Mouse (Mus musculus) limb, embryonic 15.5 days (tissue): ENCODE results near the gene Atp7b. TPM values are rescaled to one million over a fixed set of nuclear protein-coding genes. Genes with fewer than 3 reads are reported as not detected.

Experiments
- ATAC-seq: fragments of 200-750 bp; cut with Nextera tagmentation; 2 replicates; pipeline ENCODE4 v1.8.0; 2017; ENCODE audit warnings: low read depth, moderate TSS enrichment; ENCODE audit not compliant: insufficient number of reproducible peaks, low FRiP score, low TSS enrichment
- H3K27ac ChIP-seq: fragments of 300-500 bp; sonication (generic); 2 replicates; pipeline ENCODE4 v1.5.1; 2015; ENCODE audit warnings: moderate library complexity, mild to moderate bottlenecking, inconsistent platforms
- H3K27me3 ChIP-seq: fragments of 300-500 bp; sonication (generic); 2 replicates; pipeline ENCODE4 v1.6.1; 2015; ENCODE audit warnings: inconsistent platforms
- H3K36me3 ChIP-seq: fragments of 300-500 bp; sonication (generic); 2 replicates; pipeline ENCODE4 v1.6.1; 2015; ENCODE audit warnings: inconsistent platforms
- H3K4me1 ChIP-seq: fragments of 300-500 bp; sonication (generic); 2 replicates; pipeline ENCODE4 v1.6.1; 2015; ENCODE audit warnings: inconsistent platforms
- H3K4me2 ChIP-seq: fragments of 300-500 bp; sonication (generic); 2 replicates; pipeline ENCODE4 v1.6.1; 2015; ENCODE audit warnings: mild to moderate bottlenecking, inconsistent platforms
- H3K4me3 ChIP-seq: fragments of 300-500 bp; sonication (generic); 2 replicates; pipeline ENCODE4 v1.5.1; 2015; ENCODE audit warnings: mild to moderate bottlenecking, inconsistent platforms
- H3K9ac ChIP-seq: fragments of 300-500 bp; sonication (generic); 2 replicates; pipeline ENCODE4 v1.6.1; 2015; ENCODE audit warnings: inconsistent platforms
- H3K9me3 ChIP-seq: fragments of 300-500 bp; sonication (generic); 2 replicates; pipeline ENCODE4 v1.6.1; 2016; ENCODE audit warnings: inconsistent platforms
- WGBS: fragments of 180-500 bp; shearing (Covaris S2); methylation state at CpG from one replicate; pipeline ENCODE4 v1.1.7; 2015; 5-methylcytosine and 5-hydroxymethylcytosine counted together
- polyA plus RNA-seq: library from polyadenylated mRNA; unstranded; fragments of >200 nt; fragmentation: Nextera tagmentation; extraction: Ambion mirVana; gene quantifications from 2 replicates; pipeline ENCODE4 v1.2.1, GENCODE M21; 2015

The Atp7b gene
- polyA plus RNA-seq, 1 experiment from 2014 or later: 0.29 TPM

- H3K4me1 ChIP-seq: no peaks in the 10 kb centered on the region
- H3K36me3 ChIP-seq: no peaks in the 10 kb centered on the region
- 83% methylated on average over 5 of the region's 5 CpGs for WGBS
- no peaks in the 10 kb centered on the region for H3K9me3 ChIP-seq
- H3K4me3 ChIP-seq: no peak overlapping the region
- H3K27ac ChIP-seq: no peak overlapping the region
- H3K4me2 ChIP-seq: no peak overlapping the region
- no peak overlapping the region for H3K9ac ChIP-seq
- no peak for ATAC-seq
- no peaks in the 10 kb centered on the region for H3K27me3 ChIP-seq
Measured at GRCm38 (mm10) chr8:22019498-22019897, 40.6 kb downstream of the Atp7b start.

GRCm38 (mm10) chr8:22017731-22018130 is 42.4 kb downstream of the Atp7b start:
- H3K4me2 ChIP-seq: no peak overlapping the region
- no peak overlapping the region for H3K27ac ChIP-seq
- ATAC-seq: no peak
- H3K4me3 ChIP-seq: no peak overlapping the region
- no peak overlapping the region for H3K9ac ChIP-seq
- no peaks in the 10 kb centered on the region for H3K27me3 ChIP-seq
- 39% methylated on average over 7 of the region's 7 CpGs for WGBS
- H3K36me3 ChIP-seq: no peaks in the 10 kb centered on the region
- no peaks in the 10 kb centered on the region for H3K9me3 ChIP-seq
- no peaks in the 10 kb centered on the region for H3K4me1 ChIP-seq

- H3K4me1 ChIP-seq: no peaks in the 10 kb centered on the region
- no peaks in the 10 kb centered on the region for H3K9me3 ChIP-seq
- no peaks in the 10 kb centered on the region for H3K36me3 ChIP-seq
- H3K9ac ChIP-seq: no peak overlapping the region
- H3K27me3 ChIP-seq: no peaks in the 10 kb centered on the region
- WGBS: 65% methylated on average over 24 of the region's 24 CpGs
- no peak overlapping the region for H3K4me2 ChIP-seq
- no peak overlapping the region for H3K4me3 ChIP-seq
- no peak for ATAC-seq
- H3K27ac ChIP-seq: no peak overlapping the region
Measured at GRCm38 (mm10) chr8:22013034-22013707, 46.9 kb downstream of the Atp7b start.

DNA sequence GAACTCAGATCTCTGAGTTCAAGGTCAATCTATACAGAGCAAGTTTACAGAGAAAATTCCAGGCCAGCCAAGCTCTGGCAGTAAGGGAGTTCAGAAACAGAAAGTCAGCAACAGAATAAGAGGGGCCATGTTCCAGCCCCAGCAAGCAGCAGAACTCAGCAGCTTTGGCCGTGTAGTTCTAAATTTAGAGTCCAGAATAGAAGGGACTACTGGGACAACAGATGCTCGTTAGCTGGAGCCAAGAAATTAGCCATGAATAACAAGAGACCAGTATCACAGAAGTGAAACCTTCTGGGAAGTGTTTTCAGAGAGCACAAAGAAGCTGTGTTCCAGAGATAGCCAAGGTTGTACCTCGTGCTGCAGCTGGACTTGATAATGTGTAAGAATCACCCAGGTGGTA is 50.7 kb downstream of the Atp7b start:
- no peaks in the 10 kb centered on the region for H3K4me1 ChIP-seq
- WGBS: 49% methylated on average over 3 of the region's 3 CpGs

DNA sequence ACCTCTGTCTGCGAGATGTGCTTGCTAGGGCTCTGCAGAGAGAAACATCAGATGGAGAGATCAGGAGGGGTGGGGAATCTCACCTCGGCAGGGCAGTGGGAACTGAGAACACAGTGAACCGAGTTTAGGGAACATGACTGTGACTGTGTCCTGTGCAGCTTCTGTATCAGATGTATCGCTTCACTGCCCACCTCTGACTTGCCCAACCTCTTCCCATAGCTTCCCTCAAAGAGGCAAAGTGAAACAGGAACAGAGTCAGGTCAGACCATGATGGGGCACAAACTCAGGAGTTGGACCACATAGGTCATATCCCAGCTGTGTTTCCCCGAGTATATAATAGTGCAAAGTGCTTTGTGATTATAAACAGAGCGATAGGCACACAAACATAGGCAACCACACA is 53.7 kb downstream of the Atp7b start:
- no peak overlapping the region for H3K4me2 ChIP-seq
- no peak for ATAC-seq
- H3K27me3 ChIP-seq: no peaks in the 10 kb centered on the region
- H3K4me3 ChIP-seq: no peak overlapping the region
- no peak overlapping the region for H3K9ac ChIP-seq
- H3K27ac ChIP-seq: no peak overlapping the region
- WGBS: 82% methylated on average over 6 of the region's 6 CpGs
- H3K36me3 ChIP-seq: no peaks in the 10 kb centered on the region
- no peaks in the 10 kb centered on the region for H3K9me3 ChIP-seq
- no peaks in the 10 kb centered on the region for H3K4me1 ChIP-seq

More for the DNA sequence above, 50.7 kb downstream of the Atp7b start:
- Histone ChIP-seq H3K27ac (no peak overlapping the region), H3K27me3 (no peaks in the 10 kb centered on the region), H3K9ac (no peak overlapping the region), H3K4me3 (no peak overlapping the region), H3K4me2 (no peak overlapping the region), H3K36me3 (no peaks in the 10 kb centered on the region), H3K9me3 (no peaks in the 10 kb centered on the region)
- no peak for ATAC-seq

GRCm38 (mm10) chr8:22004750-22005522 is 55.2 kb downstream of the Atp7b start:
- Histone ChIP-seq H3K9ac (no peak overlapping the region), H3K9me3 (no peaks in the 10 kb centered on the region), H3K27ac (no peak overlapping the region), H3K36me3 (no peaks in the 10 kb centered on the region), H3K4me3 (no peak overlapping the region), H3K4me1 (no peaks in the 10 kb centered on the region), H3K27me3 (no peaks in the 10 kb centered on the region), H3K4me2 (no peak overlapping the region)
- 79% methylated on average over 14 of the region's 14 CpGs for WGBS
- 0 out of 2 replicates have a peak, but pooled peaks have one; percentile 36 for ATAC-seq

- no peaks in the 10 kb centered on the region for H3K36me3 ChIP-seq
- no peaks in the 10 kb centered on the region for H3K9me3 ChIP-seq
- H3K4me3 ChIP-seq: no peak overlapping the region
- no peaks in the 10 kb centered on the region for H3K27me3 ChIP-seq
- no peak overlapping the region for H3K4me2 ChIP-seq
- ATAC-seq: no peak
- no peak overlapping the region for H3K27ac ChIP-seq
- WGBS: 37% methylated on average over 3 of the region's 3 CpGs
- no peaks in the 10 kb centered on the region for H3K4me1 ChIP-seq
- H3K9ac ChIP-seq: no peak overlapping the region
Measured at GRCm38 (mm10) chr8:21995181-21995580, 64.9 kb downstream of the Atp7b start.

DNA sequence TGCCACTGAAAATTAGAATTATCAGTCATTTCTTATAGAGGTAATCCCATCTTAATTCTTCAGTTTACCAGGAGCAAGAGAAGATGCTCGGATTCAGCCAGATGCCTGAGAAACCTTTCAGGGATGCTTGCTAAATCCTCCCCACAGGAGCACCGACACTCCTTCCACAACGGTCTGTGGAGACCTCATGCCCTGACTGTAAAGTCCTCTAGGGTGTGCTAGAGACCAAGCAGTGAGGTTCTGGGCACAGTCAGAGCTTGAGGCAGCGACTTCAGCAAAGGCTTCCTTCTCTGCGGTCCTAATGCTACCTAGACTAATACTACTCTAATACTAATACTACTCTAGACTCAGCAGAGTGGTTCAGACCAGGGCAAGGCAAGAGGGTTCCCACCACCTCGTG is 67.9 kb downstream of the Atp7b start:
- 24% methylated on average over 6 of the region's 6 CpGs for WGBS
- no peak overlapping the region for H3K4me3 ChIP-seq
- no peak overlapping the region for H3K9ac ChIP-seq
- H3K4me1 ChIP-seq: no peaks in the 10 kb centered on the region
- no peaks in the 10 kb centered on the region for H3K9me3 ChIP-seq
- no peak overlapping the region for H3K4me2 ChIP-seq
- H3K36me3 ChIP-seq: no peaks in the 10 kb centered on the region
- no peaks in the 10 kb centered on the region for H3K27me3 ChIP-seq
- H3K27ac ChIP-seq: no peak overlapping the region
- ATAC-seq: no peak

GRCm38 (mm10) chr8:21981664-21982337 is 78.3 kb downstream of the Atp7b start:
- Histone ChIP-seq H3K27ac (no peak overlapping the region), H3K4me2 (no peak overlapping the region), H3K36me3 (no peaks in the 10 kb centered on the region), H3K27me3 (no peaks in the 10 kb centered on the region), H3K4me1 (no peaks in the 10 kb centered on the region), H3K9me3 (no peaks in the 10 kb centered on the region), H3K9ac (no peak overlapping the region), H3K4me3 (no peak overlapping the region)
- ATAC-seq: no peak
- WGBS: 62% methylated on average over 8 of the region's 8 CpGs

DNA sequence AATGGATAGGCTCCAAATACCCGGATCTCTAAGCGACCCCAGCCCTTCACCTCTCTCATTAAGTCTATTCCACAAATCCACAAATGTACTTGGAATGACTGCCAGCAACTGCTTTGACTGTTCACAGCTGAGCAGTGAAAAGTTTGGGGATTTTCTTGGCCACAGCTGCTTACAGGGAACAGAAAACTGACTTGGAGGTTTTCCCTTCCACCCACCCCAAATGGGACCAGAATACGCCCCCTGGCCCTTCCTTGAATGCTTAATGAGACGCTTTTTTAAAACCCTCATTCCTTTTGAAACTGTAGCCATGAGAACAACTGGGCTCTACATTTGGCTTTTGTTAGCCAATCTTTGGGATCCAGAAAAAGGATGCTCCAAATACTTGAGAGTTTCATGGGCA is 81.9 kb downstream of the Atp7b start:
- Histone ChIP-seq H3K9me3 (no peaks in the 10 kb centered on the region), H3K4me1 (no peaks in the 10 kb centered on the region), H3K9ac (no peak overlapping the region), H3K4me3 (no peak overlapping the region), H3K36me3 (no peaks in the 10 kb centered on the region), H3K27ac (no peak overlapping the region), H3K27me3 (no peaks in the 10 kb centered on the region), H3K4me2 (no peak overlapping the region)
- WGBS: 51% methylated on average over 4 of the region's 4 CpGs
- ATAC-seq: no peak

DNA sequence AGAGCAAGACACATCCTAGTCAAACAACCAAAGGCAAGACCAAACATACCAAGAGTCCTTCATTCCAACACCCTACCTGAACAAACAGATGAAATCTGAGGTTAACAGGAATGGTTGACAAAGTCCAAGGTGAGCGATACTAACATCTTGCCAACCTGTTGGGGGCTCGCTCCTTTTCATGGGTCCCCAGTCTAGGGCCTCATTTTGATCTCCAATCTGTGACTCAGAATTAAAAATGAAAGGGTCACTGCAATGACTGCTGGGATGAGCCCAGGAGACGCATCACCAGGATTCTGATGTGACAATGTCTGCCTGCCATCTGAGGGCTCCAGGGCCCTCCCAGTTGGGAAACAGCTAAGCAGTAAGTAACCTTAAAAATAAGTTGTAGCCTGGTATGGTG is 90.6 kb downstream of the Atp7b start, which contains the start of gene Ccdc70:
Gene Ccdc70 (plus strand): TSS at position 301 of the 400 bp plus-strand sequence.
- H3K4me1 ChIP-seq: no peaks in the 10 kb centered on the region
- H3K9ac ChIP-seq: no peak within 1 kb of the TSS
- H3K9me3 ChIP-seq: no peaks in the 10 kb centered on the region
- H3K36me3 ChIP-seq: no peaks in the 10 kb centered on the region
- ATAC-seq: no peak
- H3K27ac ChIP-seq: no peak within 1 kb of the TSS
- H3K27me3 ChIP-seq: no peaks in the 10 kb centered on the region
- H3K4me2 ChIP-seq: no peak within 1 kb of the TSS
- 95% methylated on average over 3 of the region's 3 CpGs for WGBS
- H3K4me3 ChIP-seq: no peak within 1 kb of the TSS

DNA sequence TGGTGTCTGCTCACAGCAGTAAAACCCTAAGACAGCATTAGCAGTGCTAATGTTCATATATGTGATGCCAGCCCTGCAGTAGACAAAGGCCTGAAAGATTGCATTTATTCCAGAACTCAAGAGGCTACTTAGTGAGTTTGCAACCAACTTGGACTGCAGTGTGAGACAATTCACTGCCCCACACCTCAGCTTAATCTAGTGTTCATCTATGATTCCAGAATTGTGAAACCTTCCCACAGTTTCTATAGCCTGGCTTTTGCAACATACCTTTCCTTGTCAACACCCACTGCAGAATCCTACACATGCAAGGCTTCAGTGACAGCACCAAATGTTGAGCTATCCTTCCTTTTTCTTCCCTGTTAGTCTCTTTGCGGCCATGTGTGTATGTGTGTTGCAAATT is 93.5 kb downstream of the Atp7b start:
- H3K36me3 ChIP-seq: no peaks in the 10 kb centered on the region
- ATAC-seq: no peak
- H3K27me3 ChIP-seq: no peaks in the 10 kb centered on the region
- no peak overlapping the region for H3K9ac ChIP-seq
- no peaks in the 10 kb centered on the region for H3K9me3 ChIP-seq
- no peaks in the 10 kb centered on the region for H3K4me1 ChIP-seq
- no peak overlapping the region for H3K4me2 ChIP-seq
- H3K4me3 ChIP-seq: no peak overlapping the region
- H3K27ac ChIP-seq: no peak overlapping the region
- 88% methylated on average over 1 of the region's 1 CpGs for WGBS
